In genomic region chr10:79958140-79958816, GRCm38 (mm10) we compare ENCODE assay signal across 8 mouse cellular contexts.
DNase-seq lines count a peak whose midpoint lies in the region.

No protein-coding gene starts in this region.

- H3K27me3 ChIP-seq in splenic B cell, adult 2 months (ENCODE audit: control insufficient read depth, insufficient read depth, low read length, poor library complexity, severe bottlenecking): no peaks in the 10 kb centered on the region

- DNase-seq in 416B (ENCODE audit: low read depth): peak; percentile 82
- peak; percentile 86 for DNase-seq in adipocyte (ENCODE audit: low spot score)
- DNase-seq in embryo, embryonic 10.5 days (ENCODE audit: low spot score): peak; percentile 91
- peak; percentile 97 for DNase-seq in heart, adult 11 months
- peak; percentile 89 to 90 for DNase-seq in kidney, adult 8-10 months
- DNase-seq in liver: peak; percentile 78
- peak; percentile 81 for DNase-seq in naive thymus-derived CD4-positive, alpha-beta T cell, adult 2 months (ENCODE audit: low read depth)
- DNase-seq in splenic B cell, adult 2 months (ENCODE audit: low read depth, low spot score): peak; percentile 88

- no peaks in the 10 kb centered on the region; the same call in 1 of the 2 replicates for H3K36me3 ChIP-seq in splenic B cell, adult 2 months (ENCODE audit: control insufficient read depth, insufficient read depth, low read length, poor library complexity, severe bottlenecking)

Comparison
In these comparisons a context has a peak if more than half of its experiments do, and no peak if none do; other contexts are left out.
1. Peak in every context shown above with its lines: DNase-seq.